Mouse (Mus musculus) heart, postnatal 10 days (tissue): ENCODE results near the gene Gm37240. TPM values are rescaled to one million over a fixed set of nuclear protein-coding genes. Genes with fewer than 3 reads are reported as not detected.

Experiments
- DNase-seq, 2 experiments: peaks; one replicate each; pipeline ENCODE4 v3.0.0; 2021
- intact Hi-C: fragments of 180-260 bp; cut with DNase I; formaldehyde crosslinking; loops from one replicate; pipeline ENCODE4 v1.15.1; 2025
- total RNA-seq, 2 experiments: library from RNA; stranded (reverse); gene quantifications; 2 replicates each; pipeline ENCODE4 v1.2.3; 2021

Gene Gm37240
- total RNA-seq, 2 experiments from 2014 or later: 21.2 to 37.3 TPM

GRCm38 (mm10) chr3:84488716-84489115 lies 1398.6 kb downstream of the Gm37240 start:
- intact Hi-C loops: no loop called here
- DNase-seq: no peak

- intact Hi-C loops: loop anchor here (5.0 kb wide), 2 partner anchors 57 to 133 kb away; no protein-coding TSS in a partner anchor
Measured at GRCm38 (mm10) chr3:84484891-84485290, 1402.4 kb downstream of the Gm37240 start.

GRCm38 (mm10) chr3:84484333-84484732 lies 1403.0 kb downstream of the Gm37240 start:
- intact Hi-C loops: loop anchor here (5.0 kb wide), 2 partner anchors 58 to 132 kb away; no protein-coding TSS in a partner anchor
- DNase-seq: no peak

More at GRCm38 (mm10) chr3:84484891-84485290, 1402.4 kb downstream of the Gm37240 start:
- DNase-seq: no peak

- DNase-seq: no peak
- intact Hi-C loops: loop anchor here (5.0 kb wide), 2 partner anchors 60 to 130 kb away; no protein-coding TSS in a partner anchor
Measured at GRCm38 (mm10) chr3:84482121-84482520, 1405.2 kb downstream of the Gm37240 start.

GRCm38 (mm10) chr3:84481104-84481503 lies 1406.2 kb downstream of the Gm37240 start:
- intact Hi-C loops: loop anchor here (5.0 kb wide), 2 partner anchors 61 to 129 kb away; no protein-coding TSS in a partner anchor
- DNase-seq: peak; percentile 48 to 56

GRCm38 (mm10) chr3:84480006-84480897 lies 1407.1 kb downstream of the Gm37240 start, which contains the start of gene Fhdc1:
Fhdc1 (minus strand) TSS chr3:84480429.
- intact Hi-C loops: loop anchor here (5.0 kb wide), 2 partner anchors 62 to 128 kb away; no protein-coding TSS in a partner anchor
- DNase-seq: peak; percentile 45 to 49

- DNase-seq: peak; percentile 52 to 56
- intact Hi-C loops: loop anchor here (5.0 kb wide), 3 partner anchors 63 to 127 kb away; no protein-coding TSS in a partner anchor
Measured at GRCm38 (mm10) chr3:84479293-84480005, 1407.9 kb downstream of the Gm37240 start.

- DNase-seq: no peak
- intact Hi-C loops: loop anchor here (5.0 kb wide), 1 partner anchor 67 kb away; no protein-coding TSS in a partner anchor
Measured at GRCm38 (mm10) chr3:84478896-84479292, 1408.4 kb downstream of the Gm37240 start.

GRCm38 (mm10) chr3:84478195-84478594 lies 1409.1 kb downstream of the Gm37240 start:
- intact Hi-C loops: loop anchor here (5.0 kb wide), 1 partner anchor 66 kb away; no protein-coding TSS in a partner anchor
- DNase-seq: no peak

- intact Hi-C loops: loop anchor here (5.0 kb wide), 1 partner anchor 65 kb away; no protein-coding TSS in a partner anchor
Measured at GRCm38 (mm10) chr3:84477498-84477897, 1409.8 kb downstream of the Gm37240 start.

GRCm38 (mm10) chr3:84474981-84475775 lies 1412.1 kb downstream of the Gm37240 start:
- intact Hi-C loops: loop anchor here (5.0 kb wide), 1 partner anchor 63 kb away; no protein-coding TSS in a partner anchor
- no peak for DNase-seq

More at GRCm38 (mm10) chr3:84477498-84477897, 1409.8 kb downstream of the Gm37240 start:
- no peak for DNase-seq

GRCm38 (mm10) chr3:84474398-84474797 lies 1412.9 kb downstream of the Gm37240 start:
- DNase-seq: no peak
- intact Hi-C loops: no loop called here

- intact Hi-C loops: no loop called here
- no peak for DNase-seq
Measured at GRCm38 (mm10) chr3:84472955-84473354, 1414.4 kb downstream of the Gm37240 start.

- DNase-seq: no peak
- intact Hi-C loops: no loop called here
Measured at GRCm38 (mm10) chr3:84472527-84472926, 1414.8 kb downstream of the Gm37240 start.

GRCm38 (mm10) chr3:84471146-84471545 lies 1416.2 kb downstream of the Gm37240 start:
- intact Hi-C loops: no loop called here

GRCm38 (mm10) chr3:84468111-84468453 lies 1419.2 kb downstream of the Gm37240 start:
- intact Hi-C loops: no loop called here

More at GRCm38 (mm10) chr3:84471146-84471545, 1416.2 kb downstream of the Gm37240 start:
- no peak for DNase-seq

GRCm38 (mm10) chr3:84467419-84468110 lies 1419.8 kb downstream of the Gm37240 start:
- intact Hi-C loops: no loop called here
- no peak for DNase-seq

More at GRCm38 (mm10) chr3:84468111-84468453, 1419.2 kb downstream of the Gm37240 start:
- no peak for DNase-seq

- no peak for DNase-seq
- intact Hi-C loops: no loop called here
Measured at GRCm38 (mm10) chr3:84465822-84466500, 1421.4 kb downstream of the Gm37240 start.

GRCm38 (mm10) chr3:84461687-84462086 lies 1425.6 kb downstream of the Gm37240 start:
- intact Hi-C loops: no loop called here
- no peak for DNase-seq
